Mouse (Mus musculus): ENCODE results near the gene Vmn1r211. TPM values are rescaled to one million over a fixed set of nuclear protein-coding genes. Genes with fewer than 3 reads are reported as not detected.

Gene Vmn1r211
- polyA plus RNA-seq, 1 experiment from 2014 or later: not detected

Other genes starting within 250 kb of the Vmn1r211 start
- not detected in 2 replicates for gene Vmn1r206, start 233.3 kb downstream of the Vmn1r211 start, polyA plus RNA-seq (2016; fragmentation: Nextera tagmentation; extraction: Ambion mirVana)
- gene Vmn1r207-ps, start 127.9 kb downstream of the Vmn1r211 start, polyA plus RNA-seq (2016; fragmentation: Nextera tagmentation; extraction: Ambion mirVana): not detected in 2 replicates
- gene Vmn1r208, start 80.2 kb downstream of the Vmn1r211 start, polyA plus RNA-seq (2016; fragmentation: Nextera tagmentation; extraction: Ambion mirVana): not detected in 2 replicates
- gene Vmn1r209, start 47.9 kb downstream of the Vmn1r211 start, polyA plus RNA-seq (2016; fragmentation: Nextera tagmentation; extraction: Ambion mirVana): not detected in 2 replicates
- not detected in 2 replicates for gene Vmn1r210, start 26.2 kb downstream of the Vmn1r211 start, polyA plus RNA-seq (2016; fragmentation: Nextera tagmentation; extraction: Ambion mirVana)
- not detected in 2 replicates for gene Vmn1r212, start 26.6 kb upstream of the Vmn1r211 start, polyA plus RNA-seq (2016; fragmentation: Nextera tagmentation; extraction: Ambion mirVana)
- gene Vmn1r213, start 150.1 kb upstream of the Vmn1r211 start, polyA plus RNA-seq (2016; fragmentation: Nextera tagmentation; extraction: Ambion mirVana): not detected in 2 replicates
- gene Vmn1r214, start 172.9 kb upstream of the Vmn1r211 start, polyA plus RNA-seq (2016; fragmentation: Nextera tagmentation; extraction: Ambion mirVana): not detected in 2 replicates
- gene Vmn1r215, start 210.5 kb upstream of the Vmn1r211 start, polyA plus RNA-seq (2016; fragmentation: Nextera tagmentation; extraction: Ambion mirVana): not detected in 2 replicates

Data from heart, embryonic 12.5 days (tissue).